ENCODE assay signal across 9 mouse cellular contexts in the genomic region with DNA sequence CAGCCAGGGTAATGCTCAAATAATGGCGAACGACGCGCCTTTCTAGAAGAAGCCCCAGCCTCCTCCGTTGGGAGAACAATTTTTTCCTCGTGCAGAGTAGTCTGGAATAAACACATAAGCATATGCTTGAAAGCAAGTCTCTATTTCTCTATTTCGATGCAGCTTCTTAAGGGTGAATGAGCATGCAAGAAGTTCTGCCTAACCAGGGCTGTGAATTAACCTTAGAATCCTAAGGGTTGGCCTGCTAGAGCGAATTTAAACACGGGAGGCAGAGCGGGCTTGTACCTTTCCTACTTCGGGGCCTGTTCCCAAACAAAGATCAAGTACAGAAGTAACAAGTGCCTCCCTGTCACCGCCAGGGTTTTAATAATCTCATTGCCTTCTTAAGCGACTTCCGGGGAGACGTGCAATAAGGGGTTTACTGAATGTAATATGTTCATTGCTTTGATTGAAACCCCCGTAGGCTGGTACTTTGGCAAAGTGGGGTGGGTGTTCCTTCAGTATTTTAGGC. TPM values are rescaled to one million over a fixed set of nuclear protein-coding genes. Genes with fewer than 3 reads are reported as not detected.
DNase-seq lines count a peak whose midpoint lies in the region; ATAC-seq and TF ChIP-seq lines count a peak whose summit lies in the region.
"Had no signal": no experiment of that assay in that cellular context is flagged by ENCODE, and none has a peak within 500 bp of the region (broad histone marks: within the 10 kb centered on the region; RNA-seq: fewer than 3 reads in every experiment).

No protein-coding gene starts in this region.

- intact Hi-C loops in left cerebral cortex, postnatal 4 days (cut with DNase I) = loop anchor here (10.0 kb wide), 1 partner anchor 291 kb away; no protein-coding TSS in a partner anchor

- peaks cover 69% of the 10 kb centered on the region for H3K4me1 ChIP-seq in hindbrain, embryonic 10.5 days (replicated peaks)
- peaks cover 4% of the 10 kb centered on the region; the same call in 1 of the 2 replicates for H3K4me1 ChIP-seq in hindbrain, embryonic 14.5 days (replicated peaks; ENCODE audit: control insufficient read depth, insufficient read depth, low read length)
- H3K4me1 ChIP-seq in kidney, postnatal 0 days (replicated peaks; ENCODE audit: insufficient read depth, low read length) = peaks cover 9% of the 10 kb centered on the region
- H3K4me1 ChIP-seq in midbrain, embryonic 14.5 days (ENCODE audit: control insufficient read depth, insufficient read depth, low read length) = peaks cover 15% of the 10 kb centered on the region; the same call in 1 of the 2 replicates
- H3K4me1 ChIP-seq in liver, embryonic 12.5 days = peaks cover 11% of the 10 kb centered on the region; the same call in 1 of the 2 replicates

- TF ChIP-seq CTCF in kidney, postnatal 0 days (IDR thresholded peaks at IDR 0.05; ENCODE audit: low read depth) = no peak

- H3K27ac ChIP-seq in hindbrain, embryonic 10.5 days = peak overlapping the region; percentile 12; the same call in 1 of the 2 replicates
- H3K27ac ChIP-seq in hindbrain, embryonic 14.5 days = no peak overlapping the region
- peak overlapping the region; percentile 93 for H3K27ac ChIP-seq in kidney, postnatal 0 days
- H3K27ac ChIP-seq in midbrain, embryonic 14.5 days (replicated peaks; ENCODE audit: low read depth, low read length) = no peak overlapping the region
- no peak overlapping the region for H3K27ac ChIP-seq in liver, embryonic 12.5 days

- no peaks in the 10 kb centered on the region for H3K9me3 ChIP-seq in hindbrain, embryonic 10.5 days
- no peaks in the 10 kb centered on the region for H3K9me3 ChIP-seq in hindbrain, embryonic 14.5 days (ENCODE audit: control insufficient read depth, low read length)
- no peaks in the 10 kb centered on the region for H3K9me3 ChIP-seq in kidney, postnatal 0 days (replicated peaks; ENCODE audit: low read length)
- no peaks in the 10 kb centered on the region for H3K9me3 ChIP-seq in midbrain, embryonic 14.5 days (ENCODE audit: control insufficient read depth, low read length)
- H3K9me3 ChIP-seq in liver, embryonic 12.5 days (replicated peaks) = no peaks in the 10 kb centered on the region

- peaks cover 57% of the 10 kb centered on the region for H3K27me3 ChIP-seq in hindbrain, embryonic 10.5 days (ENCODE audit: insufficient read depth, poor library complexity, severe bottlenecking)
- H3K27me3 ChIP-seq in hindbrain, embryonic 14.5 days (ENCODE audit: control insufficient read depth, insufficient read depth, low read length) = peaks cover 54% of the 10 kb centered on the region
- no peaks in the 10 kb centered on the region for H3K27me3 ChIP-seq in kidney, postnatal 0 days (ENCODE audit: insufficient read depth, low read length)
- H3K27me3 ChIP-seq in midbrain, embryonic 14.5 days (ENCODE audit: control insufficient read depth, insufficient read depth, low read length) = peaks cover 33% of the 10 kb centered on the region
- H3K27me3 ChIP-seq in liver, embryonic 12.5 days (replicated peaks) = peaks cover 71% of the 10 kb centered on the region

- H3K9ac ChIP-seq in hindbrain, embryonic 14.5 days = no peak overlapping the region
- peak overlapping the region; percentile 6; the same call in 1 of the 2 replicates for H3K9ac ChIP-seq in kidney, postnatal 0 days (ENCODE audit: low read depth, low read length)
- H3K9ac ChIP-seq in midbrain, embryonic 14.5 days (replicated peaks; ENCODE audit: low read length) = no peak overlapping the region
- no peak overlapping the region for H3K9ac ChIP-seq in liver, embryonic 12.5 days

- H3K36me3 ChIP-seq in hindbrain, embryonic 10.5 days = no peaks in the 10 kb centered on the region
- no peaks in the 10 kb centered on the region for H3K36me3 ChIP-seq in hindbrain, embryonic 14.5 days (replicated peaks; ENCODE audit: control insufficient read depth, insufficient read depth)
- H3K36me3 ChIP-seq in kidney, postnatal 0 days (ENCODE audit: insufficient read depth, low read length) = no peaks in the 10 kb centered on the region
- H3K36me3 ChIP-seq in midbrain, embryonic 14.5 days (ENCODE audit: control insufficient read depth, insufficient read depth, low read length) = no peaks in the 10 kb centered on the region
- no peaks in the 10 kb centered on the region for H3K36me3 ChIP-seq in liver, embryonic 12.5 days

- H3K4me3 ChIP-seq in hindbrain, embryonic 10.5 days = peak overlapping the region; percentile 74
- no peak overlapping the region for H3K4me3 ChIP-seq in hindbrain, embryonic 14.5 days (replicated peaks; ENCODE audit: low read length)
- H3K4me3 ChIP-seq in kidney, postnatal 0 days (replicated peaks; ENCODE audit: low read depth, low read length) = peak overlapping the region; percentile 52; the same call in 1 of the 2 replicates
- no peak overlapping the region for H3K4me3 ChIP-seq in midbrain, embryonic 14.5 days (replicated peaks; ENCODE audit: low read depth, low read length)
- H3K4me3 ChIP-seq in liver, embryonic 12.5 days = no peak overlapping the region

- no peak overlapping the region for H3K4me2 ChIP-seq in hindbrain, embryonic 14.5 days (replicated peaks)
- H3K4me2 ChIP-seq in kidney, postnatal 0 days (ENCODE audit: low read length) = peak overlapping the region; percentile 73
- peak overlapping the region; percentile 24 for H3K4me2 ChIP-seq in midbrain, embryonic 14.5 days (ENCODE audit: low read length)
- H3K4me2 ChIP-seq in liver, embryonic 12.5 days = no peak overlapping the region

- DNase-seq in hindbrain, embryonic 10.5 days (ENCODE audit: low spot score) = peak; percentile 37
- no peak for DNase-seq in hindbrain, embryonic 14.5 days (ENCODE audit: low spot score)
- peak; percentile 36 for DNase-seq in embryo, embryonic 9.5 days (ENCODE audit: extremely low spot score)
- peak; percentile 46 for DNase-seq in kidney, postnatal 0 days (ENCODE audit: low spot score)
- DNase-seq in midbrain, embryonic 14.5 days = peak; percentile 44
- DNase-seq in left cerebral cortex, postnatal 4 days = no peak
- no peak for DNase-seq in frontal cortex, postnatal 14 days (ENCODE audit: low spot score in 2 of 2)
- DNase-seq: adrenal gland, postnatal 14 days had no signal

- WGBS in hindbrain, embryonic 10.5 days = 6% methylated on average over 16 of the region's 16 CpGs
- 15% methylated on average over 16 of the region's 16 CpGs for WGBS in hindbrain, embryonic 14.5 days
- WGBS in kidney, postnatal 0 days = 24% methylated on average over 16 of the region's 16 CpGs
- 15% methylated on average over 16 of the region's 16 CpGs for WGBS in midbrain, embryonic 14.5 days
- 27% methylated on average over 16 of the region's 16 CpGs for WGBS in liver, embryonic 12.5 days (ENCODE audit: insufficient replicate concordance)

- ATAC-seq in hindbrain, embryonic 14.5 days (ENCODE audit: low FRiP score) = no peak
- ATAC-seq in kidney, postnatal 0 days (replicated peaks; ENCODE audit: low FRiP score, low read depth) = no peak
- ATAC-seq in midbrain, embryonic 14.5 days (ENCODE audit: low FRiP score, low TSS enrichment) = no peak
- no peak for ATAC-seq in liver, embryonic 12.5 days

RNA-seq across cellular contexts. Expression of a gene that starts 42.0 kb away (rescaled TPM):
- polyA plus RNA-seq in hindbrain, embryonic 10.5 days (2016; fragmentation: Nextera tagmentation; extraction: Ambion mirVana) = 25.8 and 26.7 TPM in 2 replicates
- polyA plus RNA-seq in hindbrain, embryonic 14.5 days (2014; fragmentation: Nextera tagmentation; extraction: Ambion mirVana) = 12.6 and 13.7 TPM in 2 replicates
- polyA plus RNA-seq in kidney, postnatal 0 days (2015; fragmentation: Nextera tagmentation; extraction: Ambion mirVana) = 54.7 and 58.1 TPM in 2 replicates
- polyA plus RNA-seq in midbrain, embryonic 14.5 days (2014; fragmentation: Nextera tagmentation; extraction: Ambion mirVana) = 4.6 and 10.1 TPM in 2 replicates
- total RNA-seq in left cerebral cortex, postnatal 4 days (2021) = 1 to 10 TPM; 5.3 to 6.0 TPM
- 1.8 and 2.3 TPM in 2 replicates for polyA plus RNA-seq in liver, embryonic 12.5 days (2016; fragmentation: Nextera tagmentation; extraction: Ambion mirVana)

Comparison
In these comparisons a context has a peak if more than half of its experiments do, and no peak if none do; other contexts are left out.
1. DNase-seq: peak in hindbrain, embryonic 10.5 days (single experiment), embryo, embryonic 9.5 days (single experiment), kidney, postnatal 0 days (single experiment) and midbrain, embryonic 14.5 days (single experiment); none in hindbrain, embryonic 14.5 days (single experiment), left cerebral cortex, postnatal 4 days (single experiment) and frontal cortex, postnatal 14 days (0 of 2).
2. H3K27ac ChIP-seq: peak in hindbrain, embryonic 10.5 days (single experiment) and kidney, postnatal 0 days (single experiment); none in hindbrain, embryonic 14.5 days (single experiment), midbrain, embryonic 14.5 days (single experiment) and liver, embryonic 12.5 days (single experiment).
3. H3K4me3 ChIP-seq: peak in hindbrain, embryonic 10.5 days (single experiment) and kidney, postnatal 0 days (single experiment); none in hindbrain, embryonic 14.5 days (single experiment), midbrain, embryonic 14.5 days (single experiment) and liver, embryonic 12.5 days (single experiment).
4. H3K4me2 ChIP-seq: peak in kidney, postnatal 0 days (single experiment) and midbrain, embryonic 14.5 days (single experiment); none in hindbrain, embryonic 14.5 days (single experiment) and liver, embryonic 12.5 days (single experiment).